Mouse (Mus musculus) liver, embryonic 15.5 days (tissue): ENCODE measurements around the gene Serpine3. TPM values are rescaled to one million over a fixed set of nuclear protein-coding genes. Genes with fewer than 3 reads are reported as not detected.

Experiments
- polyA plus RNA-seq: library from polyadenylated mRNA; unstranded; fragments of >200 nt; fragmentation: Nextera tagmentation; extraction: Ambion mirVana; gene quantifications from 2 replicates; pipeline ENCODE4 v1.2.1, GENCODE M21; 2015

The Serpine3 gene
- polyA plus RNA-seq, 1 experiment from 2014 or later: not detected

Other genes with a start within 250 kb of the Serpine3 start
- not detected in 2 replicates for gene Gucy1b2, start 207.4 kb upstream of the Serpine3 start, polyA plus RNA-seq
- gene Fam124a, start 107.9 kb upstream of the Serpine3 start, polyA plus RNA-seq: 1.8 and 2.2 TPM in 2 replicates
- gene Gm4131, start 96.7 kb upstream of the Serpine3 start, polyA plus RNA-seq: not detected in 2 replicates
- 11.1 and 11.4 TPM in 2 replicates for gene Ints6, start 97.5 kb downstream of the Serpine3 start, polyA plus RNA-seq
- 2.6 and 2.7 TPM in 2 replicates for gene Wdfy2, start 174.0 kb downstream of the Serpine3 start, polyA plus RNA-seq